Mouse (Mus musculus): ENCODE measurements around the gene Stac2.

DNA sequence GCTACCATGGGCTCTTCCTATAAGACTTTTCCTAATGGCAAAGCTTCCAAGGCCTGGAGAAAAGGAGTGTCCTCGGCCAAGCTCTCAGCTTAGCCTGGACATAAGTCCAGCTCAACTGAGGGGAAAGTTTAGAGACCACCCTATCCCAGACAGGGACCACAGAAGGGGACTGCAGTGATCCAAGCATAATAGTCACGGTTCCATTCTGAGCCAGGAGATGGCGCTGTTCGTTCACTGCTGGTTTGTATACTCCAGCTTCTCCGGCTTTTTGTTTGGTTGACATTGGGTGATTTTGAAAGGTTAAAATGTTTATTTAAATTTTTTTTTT lies 21.9 kb downstream of the Stac2 start:
- peak; percentile 36; the same call in 1 of the 2 replicates for TF ChIP-seq POLR2A (IDR thresholded peaks at IDR 0.05; ENCODE audit: low read depth, low read length)
- TF ChIP-seq CTCF (IDR thresholded peaks at IDR 0.05; ENCODE audit: borderline replicate concordance, insufficient read depth, low read length), result peak; percentile 64; the same call in 1 of the 2 replicates

Data from embryonic fibroblast, embryonic 13.5 days (primary cell).